Mouse (Mus musculus): ENCODE measurements around the gene Dzip1.

Gene Dzip1

DNA sequence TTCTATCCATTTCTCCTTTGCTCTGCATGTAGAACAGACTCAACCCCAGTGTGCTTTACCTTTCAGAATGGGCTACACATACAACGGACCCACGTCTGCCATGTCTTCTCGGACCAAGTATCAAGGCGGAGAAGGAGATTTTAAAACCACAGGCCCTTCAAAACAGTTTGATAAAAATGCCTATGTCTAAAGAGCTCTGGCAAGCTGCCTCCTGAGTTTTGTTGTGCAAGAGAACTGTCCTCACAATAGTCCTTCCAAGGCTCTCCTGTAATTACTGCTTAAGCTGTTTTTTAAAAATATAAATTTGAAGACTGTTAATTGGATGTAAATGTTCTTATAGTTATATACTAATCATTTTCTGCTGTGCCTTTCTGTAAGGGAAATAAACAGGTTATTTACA, 51.1 kb downstream of the Dzip1 start:
- DNase-seq (ENCODE audit: low read depth in 1 of 2, low spot score in 2 of 2) = no peak

DNA sequence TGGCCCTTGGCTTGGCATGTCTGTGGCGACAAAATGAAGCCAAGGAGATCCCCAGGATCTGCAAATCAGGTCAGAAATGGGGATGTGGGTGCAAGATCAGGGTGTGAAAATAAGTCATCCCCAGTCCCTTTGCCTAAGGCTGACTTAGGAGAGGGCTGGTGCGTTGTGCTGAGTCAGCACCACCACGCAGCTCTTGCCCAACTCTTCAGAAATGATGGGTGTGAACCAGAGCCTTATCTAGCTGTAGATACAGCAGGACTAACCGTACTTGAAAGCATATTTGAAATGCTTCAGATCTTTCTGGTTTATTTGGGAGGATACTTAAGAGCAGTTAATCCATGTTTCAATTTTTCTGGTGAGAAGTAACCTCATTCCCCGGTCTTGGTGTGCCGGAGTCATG, 55.5 kb downstream of the Dzip1 start:
- no peak for DNase-seq (ENCODE audit: low read depth in 1 of 2, low spot score in 2 of 2)

- no peak for DNase-seq (ENCODE audit: low read depth in 1 of 2, low spot score in 2 of 2)
Measured at GRCm38 (mm10) chr14:118868102-118868724, 57.0 kb downstream of the Dzip1 start.

DNA sequence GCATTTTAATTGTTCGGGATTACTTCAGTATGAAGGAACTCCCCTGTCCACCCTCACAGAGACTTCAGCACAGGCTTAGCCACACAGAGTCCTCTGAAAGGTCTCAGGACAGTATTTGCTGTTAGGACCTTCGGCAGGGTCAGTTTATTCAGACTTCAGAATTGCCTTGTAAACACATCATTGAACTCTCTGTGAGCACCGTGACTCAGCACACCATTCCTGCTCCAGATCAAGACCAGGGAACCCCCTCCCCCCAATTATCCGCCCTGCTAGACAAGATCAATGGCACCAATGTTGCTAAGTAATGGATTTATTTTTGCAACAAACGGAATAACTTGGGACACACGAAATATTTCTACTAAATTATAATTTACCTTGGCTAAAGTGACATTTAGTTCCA, 57.9 kb downstream of the Dzip1 start:
- DNase-seq (ENCODE audit: low read depth in 1 of 2, low spot score in 2 of 2) = no peak

DNA sequence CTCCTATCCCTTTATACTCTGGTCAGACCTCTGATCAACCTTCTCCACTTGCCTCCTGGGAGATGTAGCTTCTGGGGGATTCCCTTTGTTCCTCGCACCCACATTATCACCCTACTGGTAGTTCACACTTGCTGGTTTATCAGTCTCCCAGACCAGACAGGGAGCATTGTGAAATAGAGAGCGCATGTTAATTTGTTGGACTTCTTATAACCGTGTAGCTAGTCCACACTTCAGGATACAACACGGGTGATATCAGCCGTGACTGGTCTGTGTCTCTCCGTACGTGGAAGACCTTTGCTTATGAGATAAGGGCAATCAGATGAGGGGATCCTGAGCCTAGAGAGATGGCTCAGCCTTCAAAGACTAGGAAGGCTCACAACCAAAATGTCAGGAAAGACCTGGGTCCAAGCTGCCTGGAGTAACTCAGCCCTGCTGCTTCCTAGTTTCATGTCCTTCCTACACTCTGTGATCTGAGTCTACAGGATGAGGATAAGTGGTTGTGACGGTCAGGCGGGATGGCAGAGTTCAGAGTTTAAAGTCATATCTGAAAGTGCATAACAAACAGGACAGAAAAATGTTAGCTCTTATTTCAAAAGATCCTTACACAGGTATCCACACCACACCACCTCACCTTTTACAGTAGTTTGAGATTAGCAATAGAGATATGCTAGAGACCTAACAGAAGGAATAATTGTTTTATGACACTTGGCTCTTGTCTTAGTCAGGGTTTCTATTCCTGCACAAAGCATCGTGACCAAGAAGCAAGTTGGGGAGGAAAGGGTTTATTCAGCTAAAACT, 59.0 kb downstream of the Dzip1 start:
- no peak for DNase-seq (ENCODE audit: low read depth in 1 of 2, low spot score in 2 of 2)

GRCm38 (mm10) chr14:118864905-118865304, 60.4 kb downstream of the Dzip1 start:
- DNase-seq (ENCODE audit: low read depth in 1 of 2, low spot score in 2 of 2) = no peak

- DNase-seq (ENCODE audit: low read depth in 1 of 2, low spot score in 2 of 2) = no peak
Measured at GRCm38 (mm10) chr14:118862253-118862652, 63.0 kb downstream of the Dzip1 start.

DNA sequence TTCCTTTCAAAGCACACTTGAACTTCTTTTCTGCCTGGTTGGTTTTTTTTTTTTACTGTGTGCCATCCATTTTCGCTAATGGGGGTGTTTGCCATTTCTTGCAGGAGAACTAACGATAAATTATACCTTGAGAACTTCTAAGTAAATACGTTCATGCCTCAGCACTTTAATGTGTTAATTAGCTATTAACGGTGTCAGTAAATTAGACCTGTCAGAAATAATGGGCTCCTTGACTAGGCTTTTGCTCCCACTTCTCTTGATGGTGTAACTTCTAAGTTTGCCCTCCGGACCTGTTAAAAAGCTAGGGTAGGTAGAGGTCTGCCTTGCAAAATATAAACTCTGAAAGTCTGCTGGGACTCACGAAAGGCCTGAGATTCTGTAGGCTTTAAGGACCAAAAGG, 66.9 kb downstream of the Dzip1 start:
- no peak for DNase-seq (ENCODE audit: low read depth in 1 of 2, low spot score in 2 of 2)

DNA sequence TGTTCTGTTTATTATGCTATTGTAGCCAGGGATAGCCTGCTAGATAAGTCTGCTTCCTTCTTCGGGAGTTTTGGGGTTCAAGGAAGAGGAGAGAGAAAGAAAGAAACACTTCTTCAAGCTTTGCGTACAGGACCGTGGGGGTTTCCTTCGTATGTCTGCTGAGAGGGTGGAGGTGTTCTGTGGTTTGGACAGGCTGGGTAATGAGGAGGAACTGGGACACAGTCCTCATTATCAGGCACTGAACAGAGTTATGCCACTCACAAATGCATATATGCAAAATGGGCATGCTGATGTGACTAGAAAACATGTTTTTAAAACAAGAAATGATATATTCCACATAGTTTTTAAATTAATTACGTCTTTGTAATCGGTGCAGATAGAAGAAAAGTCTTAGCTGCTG, 68.7 kb downstream of the Dzip1 start:
- DNase-seq (ENCODE audit: low read depth in 1 of 2, low spot score in 2 of 2) = no peak

DNA sequence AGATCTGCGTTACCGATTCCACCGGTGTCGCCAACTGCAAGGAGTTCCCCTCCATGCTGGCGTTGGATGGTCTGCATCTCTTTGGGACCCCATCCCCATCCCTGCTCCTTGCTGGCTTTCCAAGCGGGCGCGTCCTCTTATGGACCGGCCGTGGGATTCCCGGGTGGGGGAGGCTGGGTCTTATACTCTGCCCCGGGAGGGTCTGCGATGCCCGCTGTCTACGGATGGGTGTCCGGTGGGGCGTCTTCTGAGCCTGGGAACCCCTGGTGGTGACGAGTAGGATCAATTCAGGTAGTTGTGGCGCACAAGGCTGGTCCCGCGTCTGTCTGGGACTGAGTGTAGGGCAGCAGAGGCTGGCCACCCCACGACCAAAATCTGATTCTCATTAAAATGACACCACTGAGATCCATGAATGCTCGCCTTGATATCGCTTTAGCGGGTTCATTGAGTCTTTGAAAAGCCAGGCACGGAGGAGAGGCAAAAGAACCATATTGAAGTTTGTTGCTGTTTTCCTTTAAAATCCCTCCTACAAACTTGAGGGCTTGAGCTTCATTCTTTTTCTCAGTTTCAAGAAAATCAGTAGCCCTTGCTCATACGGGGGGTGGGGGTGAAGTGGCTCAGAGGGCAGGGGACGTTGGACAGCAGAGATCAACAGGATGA, 70.0 kb downstream of the Dzip1 start:
- no peak for DNase-seq (ENCODE audit: low read depth in 1 of 2, low spot score in 2 of 2)

DNA sequence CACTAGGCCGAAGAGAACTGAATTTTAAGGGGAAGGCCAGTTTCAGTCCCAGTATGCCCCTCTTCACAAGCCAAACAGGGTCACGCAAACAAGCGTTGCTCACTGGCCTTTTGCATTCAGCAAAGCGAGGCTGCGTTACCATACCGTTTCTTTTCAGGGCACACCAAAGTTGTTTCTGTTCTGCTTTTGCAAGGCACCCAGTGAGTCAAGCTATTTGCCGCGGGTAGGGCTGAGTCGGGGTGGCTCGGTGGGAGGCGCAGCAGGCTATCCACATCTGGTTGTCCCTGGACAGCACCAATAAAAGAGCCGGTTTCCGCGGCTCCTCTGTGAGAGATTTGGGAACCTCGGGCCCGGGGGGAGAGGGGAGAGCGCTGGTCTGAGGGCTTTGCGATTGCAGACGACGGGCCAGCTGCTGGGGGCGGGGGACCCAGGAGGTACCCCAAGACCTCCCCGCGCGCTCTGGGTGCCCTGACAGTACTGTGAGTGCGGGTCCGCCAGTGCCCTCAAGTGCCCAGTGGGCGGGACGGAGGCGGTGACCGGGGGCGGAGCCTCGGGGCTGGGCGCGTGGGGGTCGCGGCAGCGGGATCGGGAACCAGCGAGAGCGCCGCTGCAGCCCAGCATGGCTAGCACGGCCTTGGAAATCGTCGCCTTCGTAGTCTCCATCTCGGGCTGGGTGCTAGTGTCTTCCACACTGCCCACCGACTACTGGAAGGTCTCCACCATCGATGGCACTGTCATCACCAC, 70.7 kb downstream of the Dzip1 start:
- peak; percentile 64 to 68 for DNase-seq (ENCODE audit: low read depth in 1 of 2, low spot score in 2 of 2)

DNA sequence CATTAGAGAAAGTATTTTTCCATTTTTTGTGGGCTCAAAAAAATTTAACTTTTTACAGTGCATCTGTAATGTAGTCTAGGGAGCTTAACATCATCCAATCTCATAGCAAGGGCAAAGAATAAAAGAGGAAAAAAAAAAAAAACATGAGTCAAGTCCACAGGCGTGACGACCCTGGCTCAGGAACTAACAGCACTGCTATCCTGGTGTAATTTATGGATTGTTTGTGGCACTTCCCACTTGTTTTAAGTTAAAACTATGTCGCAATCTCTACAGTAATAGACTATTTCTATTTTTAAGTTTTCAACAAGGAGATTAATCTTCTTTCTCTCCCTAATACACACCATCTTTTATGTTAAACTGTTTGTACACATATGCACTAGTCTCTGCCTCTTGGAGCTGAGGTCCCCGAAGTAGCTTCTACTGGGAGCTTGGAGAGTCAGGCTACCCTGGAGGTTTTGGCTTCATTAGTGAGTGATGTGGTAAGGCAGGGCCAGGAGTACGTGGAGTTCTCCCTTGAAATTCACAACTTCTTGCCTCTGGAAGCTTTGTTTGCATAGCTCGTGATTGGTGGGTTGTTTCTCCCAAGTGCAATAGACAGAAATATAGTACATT, 73.7 kb downstream of the Dzip1 start:
- no peak for DNase-seq (ENCODE audit: low read depth in 1 of 2, low spot score in 2 of 2)

DNA sequence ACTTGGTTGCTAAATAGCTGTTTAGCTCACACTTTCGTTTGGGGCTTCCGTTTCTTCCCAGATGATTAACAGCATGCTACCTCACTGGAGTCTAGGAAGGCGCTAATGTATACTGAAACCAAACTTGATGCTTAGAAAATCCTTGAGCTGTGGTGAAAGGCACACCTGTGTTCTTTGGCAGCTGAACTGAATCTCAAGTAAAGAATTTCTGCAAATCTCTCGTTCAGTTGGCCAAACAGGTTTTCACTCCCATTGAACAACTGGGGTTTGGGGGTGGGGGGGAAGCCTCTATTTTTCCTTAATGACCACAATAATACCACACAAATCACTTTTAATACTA, 74.6 kb downstream of the Dzip1 start:
- DNase-seq (ENCODE audit: low read depth in 1 of 2, low spot score in 2 of 2) = no peak

DNA sequence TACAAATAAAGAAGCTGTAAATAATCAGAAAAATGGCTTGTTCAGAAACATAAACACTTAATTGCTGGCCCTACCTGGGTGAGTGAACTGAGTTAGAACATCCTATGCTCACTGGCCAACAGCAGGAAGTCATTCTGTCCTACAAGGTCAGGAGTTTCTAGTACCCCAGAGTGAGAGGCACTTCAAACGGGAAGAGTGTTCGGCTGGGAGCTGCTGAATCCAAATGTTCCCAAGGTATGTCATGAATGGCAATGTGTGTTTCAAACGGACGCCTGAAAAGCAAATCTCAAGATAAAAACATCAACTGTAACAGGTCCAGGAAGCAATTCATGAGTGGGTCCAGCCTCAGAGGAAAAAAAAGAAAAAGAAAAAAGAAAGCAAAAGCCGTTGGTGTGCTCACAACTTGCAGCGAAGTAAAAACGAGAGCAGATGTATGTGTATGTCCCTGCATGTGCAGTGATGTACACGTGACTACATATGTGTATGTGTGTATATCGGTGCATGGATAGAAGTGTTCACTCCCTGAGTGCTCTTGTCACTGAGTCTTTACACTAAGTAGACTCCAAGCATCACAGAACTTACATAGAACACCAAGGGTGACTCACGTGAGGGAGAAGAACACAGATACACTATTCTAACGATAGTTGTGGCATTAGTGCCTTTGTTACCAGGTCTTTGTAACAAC, 75.1 kb downstream of the Dzip1 start:
- DNase-seq (ENCODE audit: low read depth in 1 of 2, low spot score in 2 of 2) = no peak

GRCm38 (mm10) chr14:118848171-118848570, 77.1 kb downstream of the Dzip1 start:
- no peak for DNase-seq (ENCODE audit: low read depth in 1 of 2, low spot score in 2 of 2)

DNA sequence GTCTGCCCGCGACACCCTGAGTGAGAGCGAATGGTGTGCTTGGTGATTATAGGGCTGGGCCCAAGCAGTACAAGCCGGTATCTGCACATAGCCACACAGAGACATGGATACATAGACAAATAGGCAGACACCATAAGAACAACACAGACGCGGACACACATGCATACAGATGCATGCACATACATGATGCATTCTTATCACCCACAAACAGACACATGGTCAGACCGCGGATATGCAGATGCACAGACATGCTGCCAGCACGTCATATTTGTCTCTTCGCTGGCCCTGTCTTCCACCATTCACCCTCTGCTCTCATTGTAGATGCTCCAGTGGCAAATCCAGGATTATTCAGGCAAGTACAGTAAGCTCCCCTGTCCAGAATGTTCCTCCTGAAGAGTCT, 78.4 kb downstream of the Dzip1 start:
- no peak for DNase-seq (ENCODE audit: low read depth in 1 of 2, low spot score in 2 of 2)

DNA sequence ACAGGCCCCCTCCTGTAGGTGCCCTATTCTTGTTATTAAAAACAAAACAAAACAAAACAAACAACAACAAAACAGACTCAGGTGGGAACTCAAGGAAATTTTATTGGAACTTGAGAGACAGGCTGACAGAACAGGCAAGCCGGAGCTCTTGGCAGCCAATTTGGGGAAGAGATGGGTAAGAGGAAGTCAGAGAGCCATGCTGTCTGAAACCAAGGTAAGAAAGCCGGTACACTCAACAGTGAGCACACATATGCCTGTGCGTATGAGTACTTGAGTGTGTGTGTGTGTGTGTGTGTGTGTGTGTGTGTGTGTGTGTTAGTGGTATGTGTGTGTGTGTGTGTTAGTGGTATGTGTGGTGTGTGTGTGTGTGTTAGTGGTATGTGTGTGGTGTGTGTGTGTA, 82.9 kb downstream of the Dzip1 start:
- DNase-seq (ENCODE audit: low read depth in 1 of 2, low spot score in 2 of 2) = no peak

GRCm38 (mm10) chr14:118840027-118840426, 85.2 kb downstream of the Dzip1 start:
- no peak for DNase-seq (ENCODE audit: low read depth in 1 of 2, low spot score in 2 of 2)

DNA sequence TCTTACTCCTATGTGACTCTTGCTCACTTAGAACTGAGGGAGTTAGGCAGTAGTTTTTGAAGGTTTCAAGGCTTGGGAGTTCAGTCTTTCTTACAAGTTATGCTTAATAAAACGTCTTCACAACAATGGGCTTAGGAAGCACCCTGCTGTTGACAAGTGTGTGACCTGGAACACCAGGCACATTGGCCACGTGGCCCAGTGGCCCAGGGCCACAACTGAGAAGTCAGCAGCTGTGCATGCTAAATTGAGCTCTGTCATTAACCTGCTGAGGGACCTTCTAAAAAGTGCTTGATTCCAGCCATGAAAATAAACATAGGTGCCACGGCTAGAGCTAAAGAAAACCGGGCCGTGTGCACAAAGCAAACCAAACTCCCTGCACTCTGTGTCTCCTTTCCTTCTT, 85.8 kb downstream of the Dzip1 start:
- no peak for DNase-seq (ENCODE audit: low read depth in 1 of 2, low spot score in 2 of 2)

DNA sequence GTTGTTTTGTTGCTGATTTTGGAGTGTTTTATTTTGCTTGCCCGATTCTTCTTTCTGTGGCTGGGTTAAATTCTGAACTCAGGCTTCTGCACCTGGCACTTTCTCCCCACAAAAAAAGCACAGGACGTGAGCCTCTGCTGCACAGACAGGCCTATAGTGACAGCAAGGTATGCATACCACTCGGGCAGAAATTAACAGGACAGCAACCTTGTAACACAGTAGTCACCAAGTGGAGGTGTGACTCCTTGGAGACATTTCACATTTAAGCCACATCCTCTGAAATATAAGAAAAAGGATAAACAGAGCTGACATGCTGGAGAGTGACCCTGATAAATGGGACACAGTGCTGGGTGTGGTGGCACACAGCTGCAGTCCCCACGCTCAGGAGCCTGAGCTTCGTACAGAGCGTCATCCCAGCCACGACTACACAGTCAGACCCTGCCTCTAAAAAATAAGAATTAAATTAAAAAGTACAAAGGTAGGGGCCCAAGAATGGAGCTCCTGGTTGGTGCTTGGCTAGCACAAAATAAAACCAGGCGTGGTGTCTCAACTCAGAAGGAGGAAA, 86.6 kb downstream of the Dzip1 start:
- no peak for DNase-seq (ENCODE audit: low read depth in 1 of 2, low spot score in 2 of 2)

DNA sequence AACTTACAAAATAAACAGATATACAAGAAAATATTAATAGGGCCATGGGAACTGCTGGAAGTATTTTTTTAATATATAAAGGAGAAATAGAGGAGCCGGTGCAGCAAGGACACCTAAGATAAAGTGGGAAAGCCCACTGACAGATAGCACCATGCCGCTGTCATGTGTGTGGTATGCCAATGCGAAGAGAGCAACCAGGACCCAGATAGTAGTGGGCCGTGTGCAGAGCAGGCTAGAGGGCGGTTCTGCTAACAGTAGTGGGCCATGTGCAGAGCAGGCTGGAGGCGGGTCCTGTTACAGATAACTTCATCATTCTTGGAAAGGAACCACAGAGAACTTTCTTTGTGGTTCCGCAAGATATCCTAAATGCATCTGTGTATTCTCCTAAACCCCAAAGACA, 88.5 kb downstream of the Dzip1 start:
- no peak for DNase-seq (ENCODE audit: low read depth in 1 of 2, low spot score in 2 of 2)
